9 mouse cellular contexts compared by ENCODE assay signal in the genomic region with DNA sequence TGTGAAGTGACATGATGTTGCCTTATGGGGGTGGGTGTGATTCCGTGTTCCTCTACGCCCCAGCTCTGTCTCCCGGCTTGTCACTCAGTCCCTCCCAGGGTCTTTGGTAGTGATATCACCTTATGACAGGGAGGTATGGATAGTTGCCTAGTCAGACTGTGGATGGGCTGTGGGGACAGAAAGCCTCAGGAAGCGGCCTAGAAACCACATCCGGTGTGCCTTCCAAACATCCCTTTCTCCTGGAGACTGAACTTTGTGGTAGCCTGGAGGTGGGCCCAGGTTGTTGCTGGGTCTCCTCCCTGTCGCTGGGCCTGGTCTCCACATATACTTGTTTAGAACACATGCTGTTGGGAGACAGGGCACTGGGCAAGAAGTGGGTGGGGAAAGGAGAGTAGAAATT. TPM values are rescaled to one million over a fixed set of nuclear protein-coding genes. Genes with fewer than 3 reads are reported as not detected.
DNase-seq lines count a peak whose midpoint lies in the region; ATAC-seq and TF ChIP-seq lines count a peak whose summit lies in the region.
"Had no signal": no experiment of that assay in that cellular context is flagged by ENCODE, and none has a peak within 500 bp of the region (broad histone marks: within the 10 kb centered on the region; RNA-seq: fewer than 3 reads in every experiment).

No protein-coding gene starts in this region.

- intact Hi-C loops in heart, postnatal 36 days (cut with DNase I), result no loop called here

- no peak for TF ChIP-seq POLR2A in bone marrow, adult 2 months (IDR thresholded peaks at IDR 0.05; ENCODE audit: borderline replicate concordance, control insufficient read depth, low read depth, low read length)
- no peak for TF ChIP-seq POLR2A in limb, embryonic 14.5 days (IDR thresholded peaks at IDR 0.05; ENCODE audit: borderline replicate concordance, extremely low read depth, insufficient read depth, insufficient read length)

- no peak for DNase-seq in heart, postnatal 36 days
- DNase-seq in 416B (ENCODE audit: low read depth), result peak; percentile 80
- DNase-seq in limb, embryonic 14.5 days (ENCODE audit: low spot score), result no peak
- no peak for DNase-seq in cerebellum, postnatal 25 days
- DNase-seq in cerebellum, adult 8-10 months, result no peak

- TF ChIP-seq CTCF in bone marrow, adult 2 months (IDR thresholded peaks at IDR 0.05; ENCODE audit: control insufficient read depth, insufficient read depth, low read length), result no peak

- WGBS in heart, embryonic 16.5 days, result 75% methylated on average over 6 of the region's 6 CpGs
- 12% methylated on average over 6 of the region's 6 CpGs for WGBS in bone marrow, adult 2 months
- 84% methylated on average over 6 of the region's 6 CpGs for WGBS in limb, embryonic 14.5 days

- peaks cover 21% of the 10 kb centered on the region for H3K4me1 ChIP-seq in heart, embryonic 16.5 days (ENCODE audit: control insufficient read depth, insufficient read depth, low read length)
- peaks cover 6% of the 10 kb centered on the region for H3K4me1 ChIP-seq in bone marrow, adult 2 months (ENCODE audit: control insufficient read depth, insufficient read depth, low read length)
- peaks cover 9% of the 10 kb centered on the region; the same call in 1 of the 2 replicates for H3K4me1 ChIP-seq in limb, embryonic 14.5 days (ENCODE audit: control insufficient read depth, insufficient read depth, low read length)

- peak overlapping the region; percentile 80; the same call in 1 of the 2 replicates for H3K9ac ChIP-seq in heart, embryonic 16.5 days (ENCODE audit: low read length)
- H3K9ac ChIP-seq in limb, embryonic 14.5 days (ENCODE audit: low read depth, low read length, severe bottlenecking), result no peak overlapping the region

- H3K4me2 ChIP-seq in heart, embryonic 16.5 days (ENCODE audit: low read depth, low read length), result peak overlapping the region; percentile 79
- H3K4me2 ChIP-seq in limb, embryonic 14.5 days (replicated peaks; ENCODE audit: low read depth, low read length, severe bottlenecking), result peak overlapping the region; percentile 45; the same call in 1 of the 2 replicates

- no peaks in the 10 kb centered on the region for H3K36me3 ChIP-seq in heart, embryonic 16.5 days (ENCODE audit: control insufficient read depth, insufficient read depth)
- no peaks in the 10 kb centered on the region for H3K36me3 ChIP-seq in limb, embryonic 14.5 days (ENCODE audit: control insufficient read depth, insufficient read depth, low read length)
- H3K36me3 ChIP-seq: neural tube, embryonic 13.5 days had no signal

- H3K27ac ChIP-seq in heart, embryonic 16.5 days (ENCODE audit: low read length), result no peak overlapping the region
- no peak overlapping the region for H3K27ac ChIP-seq in bone marrow, adult 2 months (ENCODE audit: control insufficient read depth, insufficient read depth, low read depth, low read length, poor library complexity)
- H3K27ac ChIP-seq in limb, embryonic 14.5 days (replicated peaks; ENCODE audit: low read depth, low read length), result no peak overlapping the region
- H3K27ac ChIP-seq: neural tube, embryonic 13.5 days had no signal

- H3K9me3 ChIP-seq in heart, embryonic 16.5 days (replicated peaks; ENCODE audit: control insufficient read depth, low read length), result no peaks in the 10 kb centered on the region
- no peaks in the 10 kb centered on the region for H3K9me3 ChIP-seq in limb, embryonic 14.5 days (ENCODE audit: control insufficient read depth, low read length)
- H3K9me3 ChIP-seq: neural tube, embryonic 13.5 days had no signal

- H3K4me3 ChIP-seq in heart, embryonic 16.5 days (ENCODE audit: low read length), result no peak overlapping the region
- H3K4me3 ChIP-seq in bone marrow, adult 2 months (replicated peaks; ENCODE audit: control insufficient read depth, low read depth, low read length), result peak overlapping the region; percentile 54
- H3K4me3 ChIP-seq in limb, embryonic 14.5 days (replicated peaks; ENCODE audit: low read length), result no peak overlapping the region

- no peak for ATAC-seq in heart, embryonic 16.5 days (replicated peaks; ENCODE audit: extremely low read depth, insufficient read depth, low FRiP score)
- ATAC-seq in limb, embryonic 14.5 days (ENCODE audit: low FRiP score, low read depth), result no peak
- no peak for ATAC-seq in cerebellum, adult (ENCODE audit: insufficient number of reproducible peaks, low FRiP score, low TSS enrichment)

- no peaks in the 10 kb centered on the region for H3K27me3 ChIP-seq in heart, embryonic 16.5 days (ENCODE audit: control insufficient read depth, insufficient read depth, low read length)
- 0 out of 2 replicates have a peak, but pooled peaks cover 5% of the 10 kb centered on the region for H3K27me3 ChIP-seq in limb, embryonic 14.5 days (ENCODE audit: control insufficient read depth, insufficient read depth, low read length)

RNA-seq across cellular contexts. Expression of a gene that starts 17.9 kb away (rescaled TPM):
- 15.0 and 16.7 TPM in 2 replicates for polyA plus RNA-seq in heart, embryonic 16.5 days (2015; fragmentation: Nextera tagmentation; extraction: Ambion mirVana)
- total RNA-seq in heart, postnatal 36 days (2021), result 10 to 100 TPM; 45.9 to 52.0 TPM
- polyA plus RNA-seq in bone marrow, adult 2 months (2011; ENCODE audit: insufficient read depth, insufficient read length, low replicate concordance, missing spikeins), result 6.5 and 7.9 TPM in 2 replicates
- polyA plus RNA-seq in limb, embryonic 14.5 days (2012; rRNA removed), result 5.7 and 7.1 TPM in 2 replicates
- 4.4 and 5.7 TPM in 2 replicates for polyA plus RNA-seq in limb, embryonic 14.5 days (2014; fragmentation: Nextera tagmentation; extraction: Ambion mirVana)

RNA-seq across cellular contexts. Expression of a gene that starts 33.6 kb away (rescaled TPM):
- 226 and 279 TPM in 2 replicates for polyA plus RNA-seq in heart, embryonic 16.5 days (2015; fragmentation: Nextera tagmentation; extraction: Ambion mirVana)
- 100 to 1,000 TPM; 157 to 165 TPM for total RNA-seq in heart, postnatal 36 days (2021)
- polyA plus RNA-seq in bone marrow, adult 2 months (2011; ENCODE audit: insufficient read depth, insufficient read length, low replicate concordance, missing spikeins), result 29.6 and 51.1 TPM in 2 replicates
- polyA plus RNA-seq in limb, embryonic 14.5 days (2012; rRNA removed), result 145 and 257 TPM in 2 replicates
- polyA plus RNA-seq in limb, embryonic 14.5 days (2014; fragmentation: Nextera tagmentation; extraction: Ambion mirVana), result 292 and 299 TPM in 2 replicates

RNA-seq across cellular contexts. Expression of a gene that starts 52.4 kb away (rescaled TPM):
- 15.8 and 16.2 TPM in 2 replicates for polyA plus RNA-seq in heart, embryonic 16.5 days (2015; fragmentation: Nextera tagmentation; extraction: Ambion mirVana)
- 1 to 10 TPM; 8.2 to 9.6 TPM for total RNA-seq in heart, postnatal 36 days (2021)
- polyA plus RNA-seq in bone marrow, adult 2 months (2011; ENCODE audit: insufficient read depth, insufficient read length, low replicate concordance, missing spikeins), result 15.0 and 27.9 TPM in 2 replicates
- polyA plus RNA-seq in limb, embryonic 14.5 days (2012; rRNA removed), result 20.9 and 25.8 TPM in 2 replicates
- 10.6 and 11.4 TPM in 2 replicates for polyA plus RNA-seq in limb, embryonic 14.5 days (2014; fragmentation: Nextera tagmentation; extraction: Ambion mirVana)

RNA-seq across cellular contexts. Expression of a gene that starts 55.7 kb away (rescaled TPM):
- 51.5 and 54.6 TPM in 2 replicates for polyA plus RNA-seq in heart, embryonic 16.5 days (2015; fragmentation: Nextera tagmentation; extraction: Ambion mirVana)
- total RNA-seq in heart, postnatal 36 days (2021), result 10 to 100 TPM; 41.9 to 43.1 TPM
- 24.7 and 35.1 TPM in 2 replicates for polyA plus RNA-seq in bone marrow, adult 2 months (2011; ENCODE audit: insufficient read depth, insufficient read length, low replicate concordance, missing spikeins)
- 52.8 and 73.8 TPM in 2 replicates for polyA plus RNA-seq in limb, embryonic 14.5 days (2012; rRNA removed)
- polyA plus RNA-seq in limb, embryonic 14.5 days (2014; fragmentation: Nextera tagmentation; extraction: Ambion mirVana), result 50.4 and 52.3 TPM in 2 replicates
